Mouse (Mus musculus): ENCODE measurements at regions not wholly inside any gene's neighbourhood (a gene's known extent, or its start where the extent isn't known, plus 50 kb on each side); places are given as distances from the start of the nearest gene placed in this dataset.

DNA sequence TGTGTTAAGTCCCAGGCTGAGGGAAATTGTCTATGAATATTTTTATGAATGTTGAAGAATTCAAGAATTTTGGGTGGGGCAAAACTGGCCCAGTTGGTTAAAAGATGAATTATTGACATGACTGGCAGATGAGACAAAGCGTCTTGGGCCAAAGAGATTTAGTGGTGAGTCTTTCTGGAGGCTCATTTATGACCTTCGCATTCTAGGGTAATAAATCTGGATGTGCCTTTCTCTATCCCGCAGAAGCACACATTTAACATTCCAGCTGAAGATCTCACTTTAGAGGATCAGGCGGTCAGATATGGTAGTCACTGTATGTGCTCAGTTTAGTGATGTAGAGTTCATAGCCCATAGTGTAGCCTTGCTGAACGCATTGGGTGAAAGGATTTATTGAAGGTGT lies 296.9 kb upstream of the Gm21798 start:
- Histone ChIP-seq H3K4me3 (ENCODE audit: control insufficient read depth in 1 of 2, insufficient read depth in 1 of 2, low read depth in 2 of 2, low read length in 2 of 2) (no peak overlapping the region), H3K36me3 (ENCODE audit: control insufficient read depth in 1 of 2, insufficient read depth in 2 of 2, low read length in 2 of 2) (no peaks in the 10 kb centered on the region), H3K27ac (ENCODE audit: control insufficient read depth, low read depth, low read length) (no peak overlapping the region), H3K79me2 (ENCODE audit: control insufficient read depth, insufficient read depth, low read length, poor library complexity) (no peaks in the 10 kb centered on the region), H3K4me1 (ENCODE audit: control insufficient read depth in 1 of 2, insufficient read depth in 2 of 2, low read length in 2 of 2) (no peaks in the 10 kb centered on the region), H3K9ac (ENCODE audit: control insufficient read depth, low read depth, low read length, poor library complexity, severe bottlenecking) (no peak overlapping the region), H3K9me3 (replicated peaks; ENCODE audit: insufficient read depth, low read length) (no peaks in the 10 kb centered on the region), H3K27me3 (ENCODE audit: control insufficient read depth in 1 of 2, insufficient read depth in 2 of 2, low read length in 2 of 2) (no peaks in the 10 kb centered on the region; a peak in 1 of 4 replicates)
- no peak for DNase-seq (ENCODE audit: low read depth, low spot score)
- no peak for TF ChIP-seq POLR2AphosphoS5 (IDR thresholded peaks at IDR 0.05; ENCODE audit: borderline replicate concordance, low read depth, low read length)
- no peak for TF ChIP-seq CTCF (IDR thresholded peaks at IDR 0.05 in 2 of 3, conservative IDR thresholded peaks at IDR 0.05 in 1 of 3; ENCODE audit: control insufficient read depth in 1 of 3, insufficient read depth in 1 of 3, low read depth in 2 of 3, low read length in 3 of 3, poor library complexity in 1 of 3, severe bottlenecking in 1 of 3)
- TF ChIP-seq RCOR1 (IDR thresholded peaks at IDR 0.05; ENCODE audit: low read depth, low read length) = no peak
- TF ChIP-seq MAFK (IDR thresholded peaks at IDR 0.05; ENCODE audit: borderline replicate concordance, low read depth, low read length) = no peak
- TF ChIP-seq SMC3 (IDR thresholded peaks at IDR 0.05; ENCODE audit: low read depth, low read length) = no peak
- no peak for TF ChIP-seq SIN3A (IDR thresholded peaks at IDR 0.05; ENCODE audit: low read length)
- TF ChIP-seq KAT2A (conservative IDR thresholded peaks at IDR 0.05; ENCODE audit: low read depth, low read length) = no peak

DNA sequence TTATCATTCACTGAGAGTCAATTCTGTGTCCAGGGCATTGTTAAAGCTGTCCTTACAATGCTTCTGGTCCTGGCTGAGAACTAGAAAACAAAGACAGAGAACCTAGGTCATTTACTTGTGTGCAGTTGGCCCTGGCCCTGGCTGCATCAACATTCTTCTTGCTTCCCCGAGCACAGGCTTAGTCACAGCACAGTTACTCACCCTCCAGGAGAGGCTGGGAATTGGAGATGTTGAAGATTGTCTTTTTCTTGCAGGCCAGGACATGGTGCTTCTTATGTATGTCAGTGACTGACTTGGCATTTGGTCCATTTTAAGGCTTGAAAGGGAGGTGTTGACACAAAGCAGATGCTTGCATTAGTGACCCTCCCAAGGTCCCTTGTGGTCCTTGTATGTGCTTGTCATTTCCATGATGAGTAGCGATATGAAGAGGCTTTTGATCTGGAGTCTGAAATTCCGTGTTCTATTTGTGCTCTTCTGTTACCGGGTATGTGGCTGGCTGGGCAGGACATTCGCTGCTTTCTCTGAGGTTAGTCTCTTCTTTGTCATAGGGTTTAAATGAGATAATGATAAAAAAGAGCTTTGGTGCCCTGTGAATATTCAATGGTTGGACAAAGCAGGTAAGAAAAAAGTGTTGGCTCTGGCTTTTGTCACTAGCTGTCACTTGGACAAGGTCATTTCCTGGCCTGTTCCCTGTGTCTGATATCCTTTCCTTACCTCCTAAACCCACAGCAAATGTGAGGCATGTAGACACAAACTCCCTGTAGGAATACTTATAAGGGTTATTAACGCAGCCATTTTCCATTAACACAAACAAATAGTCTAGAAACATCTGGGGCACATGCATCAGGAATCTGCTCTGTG lies 285.0 kb upstream of the Gm21798 start:
- Histone ChIP-seq H3K36me3 (ENCODE audit: control insufficient read depth in 1 of 2, insufficient read depth in 2 of 2, low read length in 2 of 2) (no peaks in the 10 kb centered on the region), H3K4me1 (ENCODE audit: control insufficient read depth in 1 of 2, insufficient read depth in 2 of 2, low read length in 2 of 2) (no peaks in the 10 kb centered on the region), H3K4me3 (ENCODE audit: control insufficient read depth in 1 of 2, insufficient read depth in 1 of 2, low read depth in 2 of 2, low read length in 2 of 2) (no peak overlapping the region), H3K9ac (ENCODE audit: control insufficient read depth, low read depth, low read length, poor library complexity, severe bottlenecking) (no peak overlapping the region), H3K9me3 (replicated peaks; ENCODE audit: insufficient read depth, low read length) (no peaks in the 10 kb centered on the region), H3K27ac (ENCODE audit: control insufficient read depth, low read depth, low read length) (no peak overlapping the region), H3K79me2 (ENCODE audit: control insufficient read depth, insufficient read depth, low read length, poor library complexity) (no peaks in the 10 kb centered on the region), H3K27me3 (ENCODE audit: control insufficient read depth in 1 of 2, insufficient read depth in 2 of 2, low read length in 2 of 2) (no peaks in the 10 kb centered on the region; a peak in 2 of 4 replicates)
- no peak for DNase-seq (ENCODE audit: low read depth, low spot score)
- TF ChIP-seq GATA1 (IDR thresholded peaks at IDR 0.05; ENCODE audit: low read depth, low read length) = no peak

GRCm38 (mm10) chr15:64533169-64533795 lies 284.2 kb upstream of the Gm21798 start:
- Histone ChIP-seq H3K4me3 (ENCODE audit: control insufficient read depth in 1 of 2, insufficient read depth in 1 of 2, low read depth in 2 of 2, low read length in 2 of 2) (no peak overlapping the region), H3K9me3 (replicated peaks; ENCODE audit: insufficient read depth, low read length) (no peaks in the 10 kb centered on the region), H3K4me1 (ENCODE audit: control insufficient read depth in 1 of 2, insufficient read depth in 2 of 2, low read length in 2 of 2) (no peaks in the 10 kb centered on the region), H3K27ac (ENCODE audit: control insufficient read depth, low read depth, low read length) (no peak overlapping the region), H3K9ac (ENCODE audit: control insufficient read depth, low read depth, low read length, poor library complexity, severe bottlenecking) (no peak overlapping the region), H3K79me2 (ENCODE audit: control insufficient read depth, insufficient read depth, low read length, poor library complexity) (no peaks in the 10 kb centered on the region), H3K36me3 (ENCODE audit: control insufficient read depth in 1 of 2, insufficient read depth in 2 of 2, low read length in 2 of 2) (no peaks in the 10 kb centered on the region), H3K27me3 (ENCODE audit: control insufficient read depth in 1 of 2, insufficient read depth in 2 of 2, low read length in 2 of 2) (no peaks in the 10 kb centered on the region; a peak in 2 of 4 replicates)
- DNase-seq (ENCODE audit: low read depth, low spot score) = no peak
- TF ChIP-seq EP300 (IDR thresholded peaks at IDR 0.05; ENCODE audit: low read depth in 1 of 2, low read length in 2 of 2) = no peak
- TF ChIP-seq MAZ (IDR thresholded peaks at IDR 0.05; ENCODE audit: low read depth, low read length) = no peak
- TF ChIP-seq SIN3A (IDR thresholded peaks at IDR 0.05; ENCODE audit: low read length) = no peak
- TF ChIP-seq MEF2A (IDR thresholded peaks at IDR 0.05; ENCODE audit: extremely low read depth, insufficient replicate concordance, low read depth, low read length, poor library complexity, severe bottlenecking) = no peak

All from MEL (cell line).